Mouse (Mus musculus) stomach, postnatal 0 days (tissue): ENCODE data around the gene Osbpl7. TPM values are rescaled to one million over a fixed set of nuclear protein-coding genes. Genes with fewer than 3 reads are reported as not detected.

ENCODE experiments used
- ATAC-seq: fragments of 200-750 bp; cut with Nextera tagmentation; 2 replicates; pipeline ENCODE4 v1.8.0; 2017; ENCODE audit not compliant: low FRiP score, low TSS enrichment
- DNase-seq: peaks from one replicate; pipeline ENCODE4 v3.0.0-alpha.2; 2016; ENCODE audit warnings: low spot score
- H3K27ac ChIP-seq: fragments of 300-500 bp; sonication (generic); replicated peaks from 2 replicates; pipeline ENCODE4 v1.5.1; 2014; ENCODE audit warnings: mild to moderate bottlenecking, control low read depth
- H3K27me3 ChIP-seq: fragments of 300-500 bp; sonication (generic); 2 replicates; pipeline ENCODE4 v1.6.1; 2014; ENCODE audit warnings: low read length; ENCODE audit not compliant: control insufficient read depth, insufficient read depth
- H3K36me3 ChIP-seq: fragments of 300-500 bp; sonication (generic); 2 replicates; pipeline ENCODE4 v1.6.1; 2014; ENCODE audit warnings: low read length, mixed read lengths; ENCODE audit not compliant: control insufficient read depth, insufficient read depth
- H3K4me1 ChIP-seq: fragments of 300-500 bp; sonication (generic); replicated peaks from 2 replicates; pipeline ENCODE4 v1.6.1; 2014; ENCODE audit warnings: antibody characterized with exemption; ENCODE audit not compliant: control insufficient read depth, insufficient read depth
- H3K4me2 ChIP-seq: fragments of 300-500 bp; sonication (generic); replicated peaks from 2 replicates; pipeline ENCODE4 v1.6.1; 2014; ENCODE audit warnings: low read depth, mild to moderate bottlenecking, control low read depth, moderate library complexity
- H3K4me3 ChIP-seq: fragments of 300-500 bp; sonication (generic); 2 replicates; pipeline ENCODE4 v1.5.1; 2014; ENCODE audit warnings: low read depth, low read length, control low read depth
- H3K9ac ChIP-seq: fragments of 300-500 bp; sonication (generic); 2 replicates; pipeline ENCODE4 v1.6.1; 2014; ENCODE audit warnings: mild to moderate bottlenecking, low read length, control low read depth, mixed read lengths
- H3K9me3 ChIP-seq: fragments of 300-500 bp; sonication (generic); 2 replicates; pipeline ENCODE4 v1.6.1; 2016; ENCODE audit warnings: low read length; ENCODE audit not compliant: control insufficient read depth
- CTCF ChIP-seq: IDR thresholded peaks from 2 replicates; pipeline ENCODE4 v1.5.1; 2016; ENCODE audit warnings: antibody characterized with exemption, low read depth, mild to moderate bottlenecking, moderate library complexity
- EP300 ChIP-seq: optimal IDR thresholded peaks from 2 replicates; pipeline ENCODE3; 2016; ENCODE audit warnings: antibody characterized with exemption
- WGBS: fragments of 180-500 bp; shearing (Covaris S2); extraction: QIAGEN DNeasy Blood & Tissue Kit; methylation state at CpG from one replicate; pipeline ENCODE4 v1.1.7; 2014; 5-methylcytosine and 5-hydroxymethylcytosine counted together
- polyA plus RNA-seq: library from polyadenylated mRNA; unstranded; fragments of >200 nt; fragmentation: Nextera tagmentation; extraction: Ambion mirVana; gene quantifications from 2 replicates; pipeline ENCODE4 v1.2.1, GENCODE M21; 2015

The Osbpl7 gene
- polyA plus RNA-seq, 1 experiment from 2014 or later = 7.5 TPM

DNA sequence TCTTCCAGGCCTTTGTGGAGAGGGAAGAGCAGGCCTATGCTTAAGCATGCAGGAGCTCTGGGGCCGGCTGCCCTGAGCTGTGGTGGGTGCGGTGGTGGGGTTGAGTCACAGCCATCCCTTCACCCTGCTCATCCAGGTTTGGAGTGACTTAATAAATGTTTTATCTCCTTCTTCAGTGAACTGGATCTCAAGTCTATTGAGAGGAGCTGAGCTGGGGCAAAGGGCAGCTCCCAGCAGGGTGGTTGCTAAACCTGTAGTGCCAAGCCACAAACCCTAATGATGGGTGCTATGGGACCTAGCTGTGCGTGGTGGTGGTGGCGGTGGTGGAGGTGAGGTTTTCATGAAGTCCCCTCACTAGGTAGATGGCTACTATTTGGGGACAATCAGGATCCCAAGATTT lies 16.6 kb upstream of the Osbpl7 start:
- no peaks in the 10 kb centered on the region for H3K36me3 ChIP-seq
- H3K9ac ChIP-seq = no peak overlapping the region
- WGBS = 82% methylated on average over 4 of the region's 4 CpGs
- H3K4me1 ChIP-seq = no peaks in the 10 kb centered on the region
- DNase-seq = no peak
- no peak overlapping the region for H3K4me2 ChIP-seq
- no peak overlapping the region for H3K27ac ChIP-seq
- H3K9me3 ChIP-seq = no peaks in the 10 kb centered on the region
- no peak overlapping the region for H3K4me3 ChIP-seq
- no peak for ATAC-seq
- TF ChIP-seq EP300 (no peak), CTCF (no peak)
- H3K27me3 ChIP-seq = no peaks in the 10 kb centered on the region

DNA sequence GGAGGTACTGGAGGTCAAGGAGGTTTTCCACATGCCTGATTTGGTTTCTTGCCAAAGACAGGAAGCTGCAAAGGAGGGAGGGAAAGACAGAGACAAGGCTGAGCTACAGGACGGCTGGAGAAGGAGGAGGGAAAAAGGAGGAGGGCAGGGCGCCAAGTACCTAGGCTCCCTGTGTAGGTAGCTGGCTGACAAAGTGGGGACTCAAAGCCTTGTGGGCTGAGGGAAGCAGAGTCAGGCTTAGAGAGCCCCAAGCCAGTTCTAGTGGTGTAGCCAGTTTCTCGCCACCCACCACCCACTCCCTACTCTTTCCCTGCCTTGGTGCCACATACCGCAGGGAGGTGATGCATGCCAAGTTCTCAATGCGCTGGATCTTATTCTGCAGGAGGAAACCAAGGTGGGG lies 14.3 kb upstream of the Osbpl7 start:
- no peak overlapping the region for H3K27ac ChIP-seq
- WGBS = 73% methylated on average over 5 of the region's 5 CpGs
- ATAC-seq = no peak
- no peaks in the 10 kb centered on the region for H3K36me3 ChIP-seq
- DNase-seq = no peak
- no peak overlapping the region for H3K4me3 ChIP-seq
- no peak overlapping the region for H3K9ac ChIP-seq
- TF ChIP-seq CTCF (no peak), EP300 (no peak)
- no peaks in the 10 kb centered on the region for H3K4me1 ChIP-seq
- no peaks in the 10 kb centered on the region for H3K27me3 ChIP-seq
- no peaks in the 10 kb centered on the region for H3K9me3 ChIP-seq
- H3K4me2 ChIP-seq = no peak overlapping the region

DNA sequence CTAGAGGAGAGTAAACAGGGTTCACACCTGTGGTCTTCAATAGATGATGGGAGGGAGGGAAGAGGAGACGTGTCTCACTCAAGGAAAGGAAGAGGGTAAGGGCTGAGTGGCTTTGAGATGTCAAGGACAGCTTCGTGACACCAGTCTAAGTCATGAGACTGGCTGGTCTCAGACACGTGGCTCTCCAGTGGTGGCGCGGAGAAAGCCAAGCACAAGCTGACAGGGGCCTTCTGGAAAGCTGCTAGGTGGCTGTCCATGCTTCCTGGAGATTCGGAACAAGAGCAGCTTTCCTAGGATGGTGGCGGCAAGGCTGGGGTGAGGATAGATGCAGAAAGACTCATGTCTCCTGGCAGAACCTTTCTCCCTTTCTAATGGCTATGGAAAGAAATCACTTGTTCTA lies 11.5 kb upstream of the Osbpl7 start:
- Histone ChIP-seq H3K4me3 (no peak overlapping the region), H3K4me2 (no peak overlapping the region), H3K9ac (no peak overlapping the region), H3K9me3 (no peaks in the 10 kb centered on the region), H3K4me1 (0 out of 2 replicates have a peak, but pooled peaks cover 3% of the 10 kb centered on the region), H3K27me3 (no peaks in the 10 kb centered on the region), H3K27ac (no peak overlapping the region), H3K36me3 (no peaks in the 10 kb centered on the region)
- WGBS = 69% methylated on average over 7 of the region's 7 CpGs
- TF ChIP-seq EP300 (no peak), CTCF (no peak)
- no peak for ATAC-seq
- DNase-seq = no peak

GRCm38 (mm10) chr11:97040301-97041021 lies 10.0 kb upstream of the Osbpl7 start:
- no peak overlapping the region for H3K9ac ChIP-seq
- peak overlapping the region; percentile 81 for H3K4me2 ChIP-seq
- 0 out of 2 replicates have a peak, but pooled peaks cover 3% of the 10 kb centered on the region for H3K4me1 ChIP-seq
- peak overlapping the region; percentile 72 for H3K4me3 ChIP-seq
- WGBS = 32% methylated on average over 12 of the region's 12 CpGs
- H3K27ac ChIP-seq = no peak overlapping the region
- no peak for DNase-seq
- TF ChIP-seq CTCF = no peak
- TF ChIP-seq EP300 = no peak
- no peaks in the 10 kb centered on the region for H3K27me3 ChIP-seq
- H3K36me3 ChIP-seq = no peaks in the 10 kb centered on the region
- no peaks in the 10 kb centered on the region for H3K9me3 ChIP-seq
- no peak for ATAC-seq

GRCm38 (mm10) chr11:97041022-97041899 lies 9.2 kb upstream of the Osbpl7 start, which contains the start of the genes Lrrc46 and Mrpl10:
TSS of gene Lrrc46 (minus strand) at chr11:97041407.
TSS of gene Mrpl10 (plus strand) at chr11:97041560.
- TF ChIP-seq CTCF (no peak), EP300 (no peak)
- peak; percentile 90 for ATAC-seq
- H3K27ac ChIP-seq = peak within 1 kb of the TSS; percentile 82
- H3K4me3 ChIP-seq = peak within 1 kb of the TSS; percentile 72
- DNase-seq = peak; percentile 96
- H3K9me3 ChIP-seq = no peaks in the 10 kb centered on the region
- H3K36me3 ChIP-seq = no peaks in the 10 kb centered on the region
- H3K9ac ChIP-seq = peak within 1 kb of the TSS; percentile 95
- WGBS = under 1% methylated on average over 43 of the region's 48 CpGs
- no peaks in the 10 kb centered on the region for H3K27me3 ChIP-seq
- H3K4me2 ChIP-seq = peak within 1 kb of the TSS; percentile 81
- 0 out of 2 replicates have a peak, but pooled peaks cover 3% of the 10 kb centered on the region for H3K4me1 ChIP-seq
